Mouse (Mus musculus) cerebellum, postnatal 25 days (tissue): ENCODE data around the gene Shroom3.

Experiments
- DNase-seq, 2 experiments: peaks; one replicate each; pipeline ENCODE4 v3.0.0; 2021; ENCODE audit warnings: mixed read lengths in 2 of 2

The Shroom3 gene

GRCm38 (mm10) chr5:92937701-92938100, 254.5 kb downstream of the Shroom3 start:
- DNase-seq = peak; percentile 47 to 64

- no peak for DNase-seq
Observed at GRCm38 (mm10) chr5:92939246-92939995, 256.2 kb downstream of the Shroom3 start.

- no peak for DNase-seq
Observed at GRCm38 (mm10) chr5:92942166-92942565, 258.9 kb downstream of the Shroom3 start.

GRCm38 (mm10) chr5:92942577-92942976, 259.3 kb downstream of the Shroom3 start:
- no peak for DNase-seq

- DNase-seq = no peak
Observed at GRCm38 (mm10) chr5:92944867-92945266, 261.6 kb downstream of the Shroom3 start.

GRCm38 (mm10) chr5:92948972-92949745, 265.9 kb downstream of the Shroom3 start:
- no peak for DNase-seq

GRCm38 (mm10) chr5:92950583-92950982, 267.3 kb downstream of the Shroom3 start:
- DNase-seq = peak in 1 of 2 experiments; percentile 26

- DNase-seq = no peak
Observed at GRCm38 (mm10) chr5:92951079-92951478, 267.8 kb downstream of the Shroom3 start.

- DNase-seq = no peak
Observed at GRCm38 (mm10) chr5:92953865-92954264, 270.6 kb downstream of the Shroom3 start.

GRCm38 (mm10) chr5:92954323-92954722, 271.1 kb downstream of the Shroom3 start:
- peak; percentile 81 to 90 for DNase-seq

- peak; percentile 52 to 70 for DNase-seq
Observed at GRCm38 (mm10) chr5:92954827-92955475, 271.7 kb downstream of the Shroom3 start.

- DNase-seq = no peak
Observed at GRCm38 (mm10) chr5:92959287-92959686, 276.1 kb downstream of the Shroom3 start.

GRCm38 (mm10) chr5:92959708-92960107, 276.5 kb downstream of the Shroom3 start:
- DNase-seq = peak; percentile 54 to 57

GRCm38 (mm10) chr5:92961353-92961752, 278.1 kb downstream of the Shroom3 start:
- DNase-seq = no peak

- no peak for DNase-seq
Observed at GRCm38 (mm10) chr5:92961770-92962231, 278.6 kb downstream of the Shroom3 start.

GRCm38 (mm10) chr5:92964691-92965090, 281.5 kb downstream of the Shroom3 start:
- DNase-seq = no peak

- no peak for DNase-seq
Observed at GRCm38 (mm10) chr5:92967143-92967542, 283.9 kb downstream of the Shroom3 start.

- no peak for DNase-seq
Observed at GRCm38 (mm10) chr5:92967906-92968305, 284.7 kb downstream of the Shroom3 start.

- DNase-seq = no peak
Observed at GRCm38 (mm10) chr5:92969443-92969842, 286.2 kb downstream of the Shroom3 start.

- DNase-seq = no peak
Observed at GRCm38 (mm10) chr5:92969926-92970325, 286.7 kb downstream of the Shroom3 start.

- DNase-seq = peak in 1 of 2 experiments; percentile 54
Observed at GRCm38 (mm10) chr5:92970480-92970879, 287.2 kb downstream of the Shroom3 start.

- DNase-seq = no peak
Observed at GRCm38 (mm10) chr5:92980393-92980792, 297.2 kb downstream of the Shroom3 start.

GRCm38 (mm10) chr5:92980862-92981261, 297.6 kb downstream of the Shroom3 start:
- no peak for DNase-seq
